Mouse (Mus musculus) cerebellum, postnatal 36 days (tissue): ENCODE data around the gene Rfx3.

Experiments used
- DNase-seq, 2 experiments: peaks; one replicate each; pipeline ENCODE4 v3.0.0; 2021 to 2022; ENCODE audit warnings: mixed read lengths in 2 of 2

Gene Rfx3

DNA sequence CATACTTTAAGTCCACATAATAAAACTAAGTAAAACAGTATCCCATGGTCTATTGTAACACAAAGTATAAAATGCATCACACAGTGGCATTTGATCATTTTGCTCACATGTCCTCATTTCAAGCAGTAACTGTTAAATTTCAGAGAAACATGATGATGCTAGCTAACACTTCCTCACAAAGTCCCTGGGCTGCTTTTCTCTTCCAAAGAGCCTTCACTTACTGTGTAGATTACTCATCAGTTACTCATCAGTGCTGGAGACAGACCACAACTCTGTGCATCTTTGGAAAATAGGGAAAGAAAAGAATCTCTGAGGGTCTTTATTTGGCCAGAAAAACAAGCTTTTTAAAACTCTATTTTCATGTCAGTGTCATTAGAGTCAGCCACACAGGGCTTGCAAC is 294.7 kb downstream of the Rfx3 start:
- DNase-seq, result no peak
